In genomic region chr1:172093522-172093921, GRCm38 (mm10) we compare ENCODE assay signal across 25 mouse cellular contexts. TPM values are rescaled to one million over a fixed set of nuclear protein-coding genes. Genes with fewer than 3 reads are reported as not detected.
DNase-seq lines count a peak whose midpoint lies in the region; ATAC-seq and TF ChIP-seq lines count a peak whose summit lies in the region.
"Had no signal": no experiment of that assay in that cellular context is flagged by ENCODE, and none has a peak within 500 bp of the region (broad histone marks: within the 10 kb centered on the region; RNA-seq: fewer than 3 reads in every experiment).

No protein-coding gene starts in this region.

- peak overlapping the region; percentile 39 for H3K27ac ChIP-seq in heart, adult 2 months
- H3K27ac ChIP-seq in heart, embryonic 14.5 days (replicated peaks in 1 of 2; ENCODE audit: control insufficient read depth in 1 of 2, insufficient read depth in 1 of 2, low read depth in 2 of 2, low read length in 2 of 2): peak overlapping the region; percentile 8 to 79
- H3K27ac ChIP-seq in hindbrain, embryonic 14.5 days: no peak overlapping the region
- H3K27ac ChIP-seq in hindbrain, embryonic 11.5 days (ENCODE audit: low read depth, low read length): no peak overlapping the region
- H3K27ac ChIP-seq: embryonic facial prominence, embryonic 13.5 days; layer of hippocampus, adult 2 months; limb, embryonic 12.5 days; liver, embryonic 13.5 days; lung, embryonic 15.5 days; neural tube, embryonic 15.5 days had no signal

- intact Hi-C loops in heart, adult 2 months (cut with DNase I): no loop called here
- intact Hi-C loops in heart, postnatal 36 days (cut with DNase I): no loop called here

- no peak overlapping the region for H3K4me2 ChIP-seq in heart, embryonic 14.5 days (ENCODE audit: low read length)
- H3K4me2 ChIP-seq in hindbrain, embryonic 14.5 days (replicated peaks): no peak overlapping the region
- no peak overlapping the region for H3K4me2 ChIP-seq in hindbrain, embryonic 11.5 days (replicated peaks; ENCODE audit: low read depth, low read length)
- H3K4me2 ChIP-seq: embryonic facial prominence, embryonic 13.5 days; limb, embryonic 12.5 days; liver, embryonic 13.5 days; lung, embryonic 15.5 days; neural tube, embryonic 15.5 days had no signal

- H3K36me3 ChIP-seq in heart, adult 2 months (ENCODE audit: control insufficient read depth, insufficient read depth, low read length): peaks cover 28% of the 10 kb centered on the region
- H3K36me3 ChIP-seq in heart, embryonic 14.5 days (ENCODE audit: control insufficient read depth, insufficient read depth, low read length): peaks cover 92% of the 10 kb centered on the region
- H3K36me3 ChIP-seq in hindbrain, embryonic 14.5 days (replicated peaks; ENCODE audit: control insufficient read depth, insufficient read depth): peaks cover 88% of the 10 kb centered on the region
- H3K36me3 ChIP-seq in hindbrain, embryonic 11.5 days (ENCODE audit: control insufficient read depth, insufficient read depth, low read length): no peaks in the 10 kb centered on the region

- no peak overlapping the region for H3K9ac ChIP-seq in heart, adult 2 months (ENCODE audit: low read depth, low read length)
- no peak overlapping the region for H3K9ac ChIP-seq in heart, embryonic 14.5 days (ENCODE audit: low read length)
- no peak overlapping the region for H3K9ac ChIP-seq in hindbrain, embryonic 14.5 days
- no peak overlapping the region for H3K9ac ChIP-seq in hindbrain, embryonic 11.5 days (ENCODE audit: low read depth, low read length)
- H3K9ac ChIP-seq: embryonic facial prominence, embryonic 13.5 days; forebrain, postnatal 0 days; limb, embryonic 12.5 days; liver, embryonic 13.5 days; lung, embryonic 15.5 days; neural tube, embryonic 15.5 days had no signal

- no peak for TF ChIP-seq EP300 in heart, adult 2 months (IDR thresholded peaks at IDR 0.05; ENCODE audit: insufficient read depth, low read depth, low read length)

- no peak for TF ChIP-seq POLR2A in heart, adult 2 months (IDR thresholded peaks at IDR 0.05; ENCODE audit: insufficient read depth, low read depth, low read length)

- no peaks in the 10 kb centered on the region for H3K4me1 ChIP-seq in heart, adult 2 months (ENCODE audit: control insufficient read depth, insufficient read depth, low read length)
- H3K4me1 ChIP-seq in heart, embryonic 14.5 days (ENCODE audit: control insufficient read depth in 2 of 2, insufficient read depth in 2 of 2, low read length in 2 of 2): peaks cover 5 to 23% of the 10 kb centered on the region in 2 experiments
- H3K4me1 ChIP-seq in hindbrain, embryonic 14.5 days (replicated peaks; ENCODE audit: control insufficient read depth, insufficient read depth, low read length): no peaks in the 10 kb centered on the region
- no peaks in the 10 kb centered on the region for H3K4me1 ChIP-seq in hindbrain, embryonic 11.5 days (replicated peaks; ENCODE audit: control insufficient read depth, insufficient read depth, low read length)
- H3K4me1 ChIP-seq: embryonic facial prominence, embryonic 13.5 days; limb, embryonic 12.5 days; liver, embryonic 13.5 days; lung, embryonic 15.5 days; neural tube, embryonic 15.5 days had no signal

- no peaks in the 10 kb centered on the region; the same call in 1 of the 2 replicates for H3K79me2 ChIP-seq in heart, adult 2 months (replicated peaks; ENCODE audit: control insufficient read depth, insufficient read depth, low read length)

- DNase-seq in heart, adult 2 months: peak in 1 of 2 experiments; percentile 18
- no peak for DNase-seq in heart, postnatal 36 days
- peak; percentile 60 to 79 for DNase-seq in kidney, adult 8-10 months
- peak; percentile 74 to 84 for DNase-seq in kidney, postnatal 36 days
- no peak for DNase-seq in hindbrain, embryonic 14.5 days (ENCODE audit: low spot score)
- DNase-seq in hindbrain, embryonic 11.5 days (ENCODE audit: low spot score): no peak
- DNase-seq in cerebellum, adult 9-11 months: no peak
- DNase-seq: adrenal gland, postnatal 36 days; cerebellum, adult 9-10 months; forebrain, postnatal 0 days; liver, embryonic 13.5 days; midbrain, embryonic 14.5 days; thymus, adult 18-20 months had no signal

- no peaks in the 10 kb centered on the region for H3K9me3 ChIP-seq in heart, embryonic 14.5 days (ENCODE audit: control insufficient read depth, low read length)
- no peaks in the 10 kb centered on the region for H3K9me3 ChIP-seq in hindbrain, embryonic 14.5 days (ENCODE audit: control insufficient read depth, low read length)
- no peaks in the 10 kb centered on the region for H3K9me3 ChIP-seq in hindbrain, embryonic 11.5 days (ENCODE audit: control insufficient read depth, low read length)
- H3K9me3 ChIP-seq: embryonic facial prominence, embryonic 13.5 days; limb, embryonic 12.5 days; liver, embryonic 13.5 days; lung, embryonic 15.5 days; neural tube, embryonic 15.5 days had no signal

- ATAC-seq in heart, embryonic 14.5 days (ENCODE audit: insufficient number of reproducible peaks, insufficient read depth, low FRiP score, low read depth): no peak
- ATAC-seq in hindbrain, embryonic 14.5 days (ENCODE audit: low FRiP score): no peak
- ATAC-seq in hindbrain, embryonic 11.5 days (ENCODE audit: low FRiP score): no peak
- ATAC-seq: activated CD4-positive, CD25-positive, alpha-beta regulatory T cell, adult 4 months; forebrain, postnatal 0 days; Patski had no signal

- TF ChIP-seq CTCF in heart, adult 2 months (IDR thresholded peaks at IDR 0.05): no peak

- no peak overlapping the region for H3K4me3 ChIP-seq in heart, adult 2 months
- H3K4me3 ChIP-seq in heart, embryonic 14.5 days (ENCODE audit: control insufficient read depth in 1 of 2, insufficient read depth in 1 of 2, low read depth in 1 of 2, low read length in 2 of 2): no peak overlapping the region
- H3K4me3 ChIP-seq in hindbrain, embryonic 14.5 days (replicated peaks; ENCODE audit: low read length): no peak overlapping the region
- no peak overlapping the region for H3K4me3 ChIP-seq in hindbrain, embryonic 11.5 days (ENCODE audit: low read depth, low read length)
- H3K4me3 ChIP-seq: embryonic facial prominence, embryonic 13.5 days; layer of hippocampus, adult 2 months; limb, embryonic 12.5 days; liver, embryonic 13.5 days; lung, embryonic 15.5 days; myocyte; neural tube, embryonic 15.5 days had no signal

- no peaks in the 10 kb centered on the region for H3K27me3 ChIP-seq in heart, adult 2 months (ENCODE audit: control insufficient read depth, insufficient read depth, low read length)
- no peaks in the 10 kb centered on the region for H3K27me3 ChIP-seq in heart, embryonic 14.5 days (ENCODE audit: control insufficient read depth, insufficient read depth, low read length)
- H3K27me3 ChIP-seq in hindbrain, embryonic 14.5 days (ENCODE audit: control insufficient read depth, insufficient read depth, low read length): no peaks in the 10 kb centered on the region
- H3K27me3 ChIP-seq in hindbrain, embryonic 11.5 days (ENCODE audit: control insufficient read depth, insufficient read depth, low read length): no peaks in the 10 kb centered on the region
- H3K27me3 ChIP-seq: embryonic facial prominence, embryonic 13.5 days; limb, embryonic 12.5 days; liver, embryonic 13.5 days; lung, embryonic 15.5 days; neural tube, embryonic 15.5 days; Patski had no signal

- 41% methylated on average over 3 of the region's 3 CpGs for WGBS in heart, adult 2 months
- WGBS in heart, embryonic 14.5 days: 54% methylated on average over 3 of the region's 3 CpGs
- 56% methylated on average over 3 of the region's 3 CpGs for WGBS in hindbrain, embryonic 14.5 days
- WGBS in hindbrain, embryonic 11.5 days: 78% methylated on average over 3 of the region's 3 CpGs

RNA-seq across cellular contexts. Expression of gene Ncstn, which starts 10.9 kb away (rescaled TPM):
- 10 to 100 TPM; 41.5 to 43.2 TPM for total RNA-seq in heart, adult 2 months (2021)
- 63.3 and 78.3 TPM in 2 replicates for polyA plus RNA-seq in heart, adult 2 months (2012; rRNA removed)
- 10 to 100 TPM; 45.5 to 50.1 TPM for total RNA-seq in heart, postnatal 36 days (2021)
- 120 TPM in 2 replicates for polyA plus RNA-seq in heart, embryonic 14.5 days (2014; fragmentation: Nextera tagmentation; extraction: Ambion mirVana)
- polyA plus RNA-seq in hindbrain, embryonic 14.5 days (2014; fragmentation: Nextera tagmentation; extraction: Ambion mirVana): 106 and 111 TPM in 2 replicates
- polyA plus RNA-seq in hindbrain, embryonic 11.5 days (2014; fragmentation: Nextera tagmentation; extraction: Ambion mirVana): 120 and 121 TPM in 2 replicates

RNA-seq across cellular contexts. Expression of gene Copa, which starts 11.2 kb away (rescaled TPM):
- total RNA-seq in heart, adult 2 months (2021): 100 to 1,000 TPM in 1 of 2 experiments, 10 to 100 TPM in 1; 98.5 to 111 TPM
- 42.3 and 59.2 TPM in 2 replicates for polyA plus RNA-seq in heart, adult 2 months (2012; rRNA removed)
- 100 to 1,000 TPM; 112 to 113 TPM for total RNA-seq in heart, postnatal 36 days (2021)
- 157 and 163 TPM in 2 replicates for polyA plus RNA-seq in heart, embryonic 14.5 days (2014; fragmentation: Nextera tagmentation; extraction: Ambion mirVana)
- 161 and 193 TPM in 2 replicates for polyA plus RNA-seq in hindbrain, embryonic 14.5 days (2014; fragmentation: Nextera tagmentation; extraction: Ambion mirVana)
- polyA plus RNA-seq in hindbrain, embryonic 11.5 days (2014; fragmentation: Nextera tagmentation; extraction: Ambion mirVana): 154 and 191 TPM in 2 replicates

RNA-seq across cellular contexts. Expression of gene Pex19, which starts 33.0 kb away (rescaled TPM):
- 100 to 1,000 TPM; 107 to 125 TPM for total RNA-seq in heart, adult 2 months (2021)
- 113 and 175 TPM in 2 replicates for polyA plus RNA-seq in heart, adult 2 months (2012; rRNA removed)
- total RNA-seq in heart, postnatal 36 days (2021): 100 to 1,000 TPM; 125 to 136 TPM
- polyA plus RNA-seq in heart, embryonic 14.5 days (2014; fragmentation: Nextera tagmentation; extraction: Ambion mirVana): 119 and 136 TPM in 2 replicates
- polyA plus RNA-seq in hindbrain, embryonic 14.5 days (2014; fragmentation: Nextera tagmentation; extraction: Ambion mirVana): 150 and 153 TPM in 2 replicates
- 173 and 179 TPM in 2 replicates for polyA plus RNA-seq in hindbrain, embryonic 11.5 days (2014; fragmentation: Nextera tagmentation; extraction: Ambion mirVana)

RNA-seq across cellular contexts. Expression of gene Nhlh1, which starts 36.1 kb away (rescaled TPM):
- total RNA-seq in heart, adult 2 months (2021): not detected
- not detected in 2 replicates for polyA plus RNA-seq in heart, adult 2 months (2012; rRNA removed)
- not detected for total RNA-seq in heart, postnatal 36 days (2021)
- polyA plus RNA-seq in heart, embryonic 14.5 days (2014; fragmentation: Nextera tagmentation; extraction: Ambion mirVana): not detected in 2 replicates
- 2.7 and 3.6 TPM in 2 replicates for polyA plus RNA-seq in hindbrain, embryonic 14.5 days (2014; fragmentation: Nextera tagmentation; extraction: Ambion mirVana)
- polyA plus RNA-seq in hindbrain, embryonic 11.5 days (2014; fragmentation: Nextera tagmentation; extraction: Ambion mirVana): 20.5 and 22.3 TPM in 2 replicates
- total RNA-seq: adrenal gland, postnatal 36 days; gastrocnemius, adult 8-10 months; hematopoietic stem cell, adult 5-6 weeks; megakaryocyte, adult 5-6 weeks had no signal
- polyA plus RNA-seq: activated CD4-positive, CD25-positive, alpha-beta regulatory T cell, adult 4 months; liver, embryonic 13.5 days; lung, embryonic 15.5 days; Patski had no signal

RNA-seq across cellular contexts. Expression of gene Dcaf8, which starts 54.4 kb away (rescaled TPM):
- 100 to 1,000 TPM; 100 to 116 TPM for total RNA-seq in heart, adult 2 months (2021)
- 62.7 and 93.8 TPM in 2 replicates for polyA plus RNA-seq in heart, adult 2 months (2012; rRNA removed)
- 100 to 1,000 TPM; 124 to 129 TPM for total RNA-seq in heart, postnatal 36 days (2021)
- 101 and 104 TPM in 2 replicates for polyA plus RNA-seq in heart, embryonic 14.5 days (2014; fragmentation: Nextera tagmentation; extraction: Ambion mirVana)
- 70.1 and 71.7 TPM in 2 replicates for polyA plus RNA-seq in hindbrain, embryonic 14.5 days (2014; fragmentation: Nextera tagmentation; extraction: Ambion mirVana)
- polyA plus RNA-seq in hindbrain, embryonic 11.5 days (2014; fragmentation: Nextera tagmentation; extraction: Ambion mirVana): 87.8 and 96.0 TPM in 2 replicates

Comparison
In these comparisons a context has a peak if more than half of its experiments do, and no peak if none do; other contexts are left out.
1. DNase-seq: peak in kidney, adult 8-10 months (2 of 2) and kidney, postnatal 36 days (2 of 2); none in heart, postnatal 36 days (0 of 2), hindbrain, embryonic 14.5 days (single experiment), hindbrain, embryonic 11.5 days (single experiment) and cerebellum, adult 9-11 months (single experiment).
2. H3K27ac ChIP-seq: peak in heart, adult 2 months (single experiment) and heart, embryonic 14.5 days (2 of 2); none in hindbrain, embryonic 14.5 days (single experiment) and hindbrain, embryonic 11.5 days (single experiment).